Mouse (Mus musculus) ES-E14 (cell line): ENCODE measurements at regions not wholly inside any gene's neighbourhood (a gene's known extent, or its start where the extent isn't known, plus 50 kb on each side); places are given as distances from the start of the nearest gene placed in this dataset.

Experiments used
- CHD2 ChIP-seq: IDR thresholded peaks from 2 replicates; pipeline ENCODE4 v1.6.1; 2014; ENCODE audit warnings: mild to moderate bottlenecking, low read depth, low read length, inconsistent platforms
- HCFC1 ChIP-seq: IDR thresholded peaks from 2 replicates; pipeline ENCODE4 v1.6.1; 2012; ENCODE audit warnings: low read length, inconsistent platforms, borderline replicate concordance; ENCODE audit not compliant: insufficient read depth
- ZC3H11A ChIP-seq: IDR thresholded peaks from 2 replicates; pipeline ENCODE4 v1.6.1; 2012; ENCODE audit warnings: low read depth, mild to moderate bottlenecking, inconsistent platforms, low read length, borderline replicate concordance

- TF ChIP-seq ZC3H11A: no peak
- no peak for TF ChIP-seq HCFC1
- no peak for TF ChIP-seq CHD2
Observed at GRCm38 (mm10) chr4:84805431-84805830, 78.7 kb upstream of the Cntln start.
